Mouse (Mus musculus) left cerebral cortex, postnatal 10 days (tissue): ENCODE data around the gene Lrmda. TPM values are rescaled to one million over a fixed set of nuclear protein-coding genes. Genes with fewer than 3 reads are reported as not detected.

Source experiments
- DNase-seq, 2 experiments: peaks; one replicate each; pipeline ENCODE4 v3.0.0; 2021 to 2022; ENCODE audit warnings: low spot score in 2 of 2, mixed read lengths in 1 of 2; ENCODE audit errors: extremely low spot score in 1 of 2
- intact Hi-C: fragments of 180-260 bp; cut with DNase I; formaldehyde crosslinking; loops from one replicate; pipeline ENCODE4 v1.15.1; 2025
- total RNA-seq, 2 experiments: library from RNA; stranded (reverse); gene quantifications; 2 replicates each; pipeline ENCODE4 v1.2.3; 2021

Lrmda gene
- total RNA-seq, 2 experiments from 2014 or later: 1.1 TPM; not detected in 1

- intact Hi-C loops: loop anchor here (10.0 kb wide), 2 partner anchors 233 to 823 kb away; partner anchors contain the start of gene Zfp503
- DNase-seq: peak; percentile 55 to 71
These were observed 788.4 kb downstream of the Lrmda start for GRCm38 (mm10) chr14:22807726-22808594.

GRCm38 (mm10) chr14:22808595-22809166 is 789.2 kb downstream of the Lrmda start:
- intact Hi-C loops: loop anchor here (10.0 kb wide), 2 partner anchors 234 to 824 kb away; partner anchors contain the start of gene Zfp503
- no peak for DNase-seq

GRCm38 (mm10) chr14:22809229-22809628 is 789.7 kb downstream of the Lrmda start:
- DNase-seq: no peak
- intact Hi-C loops: loop anchor here (10.0 kb wide), 2 partner anchors 234 to 824 kb away; partner anchors contain the start of gene Zfp503

GRCm38 (mm10) chr14:22810531-22810930 is 791.0 kb downstream of the Lrmda start:
- intact Hi-C loops: loop anchor here (10.0 kb wide), 1 partner anchor 234 kb away; no protein-coding TSS in a partner anchor

GRCm38 (mm10) chr14:22812824-22813223 is 793.3 kb downstream of the Lrmda start:
- intact Hi-C loops: loop anchor here (10.0 kb wide), 1 partner anchor 232 kb away; no protein-coding TSS in a partner anchor
- DNase-seq: no peak

More at GRCm38 (mm10) chr14:22810531-22810930, 791.0 kb downstream of the Lrmda start:
- no peak for DNase-seq

- intact Hi-C loops: loop anchor here (10.0 kb wide), 1 partner anchor 231 kb away; no protein-coding TSS in a partner anchor
These were observed 793.9 kb downstream of the Lrmda start for GRCm38 (mm10) chr14:22813389-22813788.

GRCm38 (mm10) chr14:22814811-22815345 is 795.4 kb downstream of the Lrmda start:
- intact Hi-C loops: loop anchor here (10.0 kb wide), 1 partner anchor 230 kb away; no protein-coding TSS in a partner anchor
- no peak for DNase-seq

More at GRCm38 (mm10) chr14:22813389-22813788, 793.9 kb downstream of the Lrmda start:
- DNase-seq: peak in 1 of 2 experiments; percentile 42

GRCm38 (mm10) chr14:22817346-22818201 is 798.1 kb downstream of the Lrmda start:
- DNase-seq: peak in 1 of 2 experiments; percentile 38
- intact Hi-C loops: loop anchor here (10.0 kb wide), 1 partner anchor 227 kb away; no protein-coding TSS in a partner anchor

GRCm38 (mm10) chr14:22818202-22818530 is 798.7 kb downstream of the Lrmda start:
- intact Hi-C loops: loop anchor here (10.0 kb wide), 1 partner anchor 227 kb away; no protein-coding TSS in a partner anchor

GRCm38 (mm10) chr14:22822942-22823341 is 803.4 kb downstream of the Lrmda start:
- intact Hi-C loops: no loop called here
- no peak for DNase-seq

More at GRCm38 (mm10) chr14:22818202-22818530, 798.7 kb downstream of the Lrmda start:
- DNase-seq: no peak

- intact Hi-C loops: no loop called here
- no peak for DNase-seq
These were observed 807.3 kb downstream of the Lrmda start for GRCm38 (mm10) chr14:22826825-22827224.

GRCm38 (mm10) chr14:22837058-22837457 is 817.5 kb downstream of the Lrmda start:
- intact Hi-C loops: no loop called here
- no peak for DNase-seq

GRCm38 (mm10) chr14:22841136-22841535 is 821.6 kb downstream of the Lrmda start:
- intact Hi-C loops: no loop called here
- DNase-seq: no peak

GRCm38 (mm10) chr14:22844006-22844405 is 824.5 kb downstream of the Lrmda start:
- intact Hi-C loops: no loop called here
- DNase-seq: no peak

GRCm38 (mm10) chr14:22845401-22845800 is 825.9 kb downstream of the Lrmda start:
- intact Hi-C loops: no loop called here
- no peak for DNase-seq

- intact Hi-C loops: no loop called here
- DNase-seq: no peak
These were observed 827.7 kb downstream of the Lrmda start for GRCm38 (mm10) chr14:22847011-22847786.

- intact Hi-C loops: no loop called here
- DNase-seq: no peak
These were observed 829.6 kb downstream of the Lrmda start for GRCm38 (mm10) chr14:22849108-22849507.

GRCm38 (mm10) chr14:22860631-22861030 is 841.1 kb downstream of the Lrmda start:
- no peak for DNase-seq

More at GRCm38 (mm10) chr14:22860631-22861030, 841.1 kb downstream of the Lrmda start:
- intact Hi-C loops: no loop called here
